Mouse (Mus musculus) bone marrow macrophage, adult 2 months (primary cell): Measurements from ENCODE around the gene Gad1.

Experiments
- CTCF ChIP-seq: IDR thresholded peaks from 2 replicates; pipeline ENCODE4 v1.5.1; 2012; ENCODE audit warnings: low read depth, mild to moderate bottlenecking, low read length, moderate library complexity
- POLR2A ChIP-seq: IDR thresholded peaks from 2 replicates; pipeline ENCODE4 v1.6.1; 2012; ENCODE audit warnings: mild to moderate bottlenecking, low read depth, low read length, borderline replicate concordance

DNA sequence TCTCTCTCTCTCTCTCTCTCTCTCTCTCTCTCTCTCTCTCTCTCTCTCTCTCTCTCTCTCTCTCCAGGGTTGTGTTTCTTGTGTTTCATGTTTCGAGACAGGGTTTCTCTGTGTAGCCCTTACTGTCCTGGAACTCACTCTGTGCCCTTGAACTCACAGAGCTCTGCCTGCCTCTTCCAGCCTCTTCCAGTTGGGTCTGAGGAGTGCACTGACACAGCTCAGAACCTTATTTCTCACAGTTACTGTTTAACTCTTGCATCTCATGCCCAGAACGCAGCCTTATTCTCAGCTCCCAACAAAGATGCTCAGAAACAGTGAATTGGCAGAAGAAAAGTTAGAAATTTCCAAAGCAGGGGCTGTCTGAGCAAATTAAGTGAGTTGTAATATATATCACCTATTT is 46.5 kb upstream of the Gad1 start:
- TF ChIP-seq CTCF: no peak
- no peak for TF ChIP-seq POLR2A
